Mouse (Mus musculus): Measurements from ENCODE around the gene Timeless. TPM values are rescaled to one million over a fixed set of nuclear protein-coding genes. Genes with fewer than 3 reads are reported as not detected.

Timeless gene
- polyA plus RNA-seq (2015; fragmentation: Nextera tagmentation; extraction: Ambion mirVana) = 10.5 and 13.6 TPM in 2 replicates

DNA sequence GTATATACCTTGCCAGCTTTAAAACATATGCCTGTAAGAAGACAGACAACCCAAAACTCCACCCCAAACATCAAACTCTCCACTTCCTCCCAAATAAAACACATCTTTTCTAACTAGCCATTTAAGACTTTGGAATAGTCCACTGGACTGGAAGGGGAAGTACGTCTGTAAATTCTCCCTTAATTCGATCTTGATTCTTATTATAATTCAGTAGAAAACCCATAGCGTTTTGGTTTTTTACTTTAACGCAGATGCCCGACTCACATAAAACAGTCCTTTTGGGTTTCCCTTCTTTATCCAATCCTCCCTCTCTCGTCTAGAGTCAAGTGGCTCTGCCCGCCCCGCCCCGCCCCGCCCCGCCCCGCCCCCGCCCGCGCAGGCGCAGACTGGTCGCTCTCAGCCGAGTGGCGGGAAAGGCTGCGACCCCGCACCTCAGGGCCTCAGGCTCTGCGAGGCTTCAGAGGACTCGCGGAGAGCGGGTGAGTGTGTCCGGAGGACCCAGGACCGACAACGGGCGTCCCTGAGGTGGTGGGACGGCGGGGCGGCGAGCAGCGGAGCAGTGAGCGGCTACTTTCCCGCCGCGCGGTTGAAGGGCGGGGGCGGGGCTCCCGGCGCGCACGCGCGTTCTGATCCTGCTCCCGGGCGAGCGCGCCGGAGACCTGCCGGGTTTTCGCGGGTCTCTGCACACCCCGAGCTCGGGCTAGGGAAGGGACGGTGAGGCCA is at the start of gene Timeless:
Timeless (plus strand) TSS at position 369 of the 723 bp plus-strand sequence.

GRCm38 (mm10) chr10:128194024-128194550 is 37.8 kb upstream of the Timeless start, which contains the start of gene Gls2:
Gls2 (plus strand) TSS chr10:128194457.

GRCm38 (mm10) chr10:128211390-128212108 is 20.3 kb upstream of the Timeless start, which contains the start of gene Spryd4:
Spryd4 (minus strand) TSS chr10:128211807.

DNA sequence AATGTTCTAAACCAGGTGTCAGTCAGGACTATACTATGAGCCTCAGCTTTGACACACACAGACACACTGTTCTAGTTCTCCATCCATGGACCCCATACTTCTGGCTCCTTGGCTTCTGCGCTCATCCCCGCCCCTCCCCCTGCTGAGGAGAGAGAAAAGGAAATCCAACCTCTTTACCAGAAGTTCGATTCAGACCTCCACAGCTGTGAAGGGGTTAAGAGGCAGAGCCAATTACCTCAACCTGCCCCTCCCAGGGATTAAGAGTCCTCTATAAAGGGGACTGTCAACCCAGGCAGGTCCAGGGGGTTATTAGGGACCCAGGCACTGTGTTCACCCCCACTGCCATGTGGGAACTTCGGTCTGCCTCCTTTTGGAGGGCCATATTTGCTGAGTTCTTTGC is 6.3 kb upstream of the Timeless start, which contains the start of gene Mip:
Mip (plus strand) TSS at position 301 of the 400 bp plus-strand sequence.

GRCm38 (mm10) chr10:128253677-128254255 is 21.9 kb downstream of the Timeless start, which contains the start of gene Apon:
Apon (plus strand) TSS chr10:128254096.

GRCm38 (mm10) chr10:128268371-128268770 is 36.5 kb downstream of the Timeless start, which contains the start of gene Apof:
Apof (plus strand) TSS chr10:128268671.

DNA sequence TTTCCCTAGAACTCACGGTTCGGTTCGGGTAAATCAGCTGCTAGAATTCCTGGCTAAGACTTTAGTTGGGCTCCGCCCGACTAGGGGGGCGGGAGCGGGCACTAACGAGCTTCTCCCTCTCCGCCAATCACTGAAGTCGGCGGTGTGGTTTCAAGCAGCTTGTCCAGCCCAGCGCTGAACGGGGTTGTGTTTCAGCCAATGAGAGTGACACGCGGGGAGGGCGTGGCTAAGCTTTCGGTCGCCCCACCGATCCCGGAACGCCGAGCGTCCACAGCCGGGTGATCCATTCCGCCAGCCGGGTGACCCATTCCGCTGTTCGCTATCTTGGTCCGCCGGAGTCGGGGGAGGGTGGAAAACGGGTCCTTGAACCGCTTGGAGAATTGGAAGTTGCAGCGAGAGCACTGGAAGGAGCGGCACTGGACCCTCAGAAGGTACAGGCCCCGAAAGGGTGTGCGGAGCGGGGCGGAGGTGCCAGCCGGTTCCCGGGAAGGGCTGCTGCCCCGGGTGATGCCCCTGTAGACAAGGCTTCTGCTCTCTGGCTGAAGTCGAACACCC is 38.5 kb downstream of the Timeless start, which contains the start of gene Stat2:
Stat2 (plus strand) TSS at position 273 of the 555 bp plus-strand sequence.

GRCm38 (mm10) chr10:128298702-128299171 is 66.9 kb downstream of the Timeless start, which contains the start of gene Il23a:
Il23a (minus strand) TSS chr10:128298752.

Other genes with a start within 250 kb of the Timeless start
- gene Hsd17b6, start 224.5 kb upstream of the Timeless start, polyA plus RNA-seq (2015; fragmentation: Nextera tagmentation; extraction: Ambion mirVana) = not detected in 2 replicates
- 18.1 and 22.6 TPM in 2 replicates for gene Prim1, start 216.9 kb upstream of the Timeless start, polyA plus RNA-seq (2015; fragmentation: Nextera tagmentation; extraction: Ambion mirVana)
- 648 and 722 TPM in 2 replicates for gene Naca, start 196.5 kb upstream of the Timeless start, polyA plus RNA-seq (2015; fragmentation: Nextera tagmentation; extraction: Ambion mirVana)
- gene Ptges3, start 173.1 kb upstream of the Timeless start, polyA plus RNA-seq (2015; fragmentation: Nextera tagmentation; extraction: Ambion mirVana) = 280 and 335 TPM in 2 replicates
- gene Atp5b, start 148.8 kb upstream of the Timeless start, polyA plus RNA-seq (2015; fragmentation: Nextera tagmentation; extraction: Ambion mirVana) = 2,155 and 2,375 TPM in 2 replicates
- 6.9 and 7.2 TPM in 2 replicates for gene Baz2a, start 140.5 kb upstream of the Timeless start, polyA plus RNA-seq (2015; fragmentation: Nextera tagmentation; extraction: Ambion mirVana)
- 28.2 and 31.3 TPM in 2 replicates for gene Rbms2, start 51.8 kb upstream of the Timeless start, polyA plus RNA-seq (2015; fragmentation: Nextera tagmentation; extraction: Ambion mirVana)
- gene Gls2, start 37.6 kb upstream of the Timeless start, polyA plus RNA-seq (2015; fragmentation: Nextera tagmentation; extraction: Ambion mirVana) = 0.37 and 0.49 TPM in 2 replicates
- gene Spryd4, start 20.3 kb upstream of the Timeless start, polyA plus RNA-seq (2015; fragmentation: Nextera tagmentation; extraction: Ambion mirVana) = 20.3 and 21.2 TPM in 2 replicates
- not detected in 2 replicates for gene Mip, start 6.2 kb upstream of the Timeless start, polyA plus RNA-seq (2015; fragmentation: Nextera tagmentation; extraction: Ambion mirVana)
- 0.12 TPM in 1 of 2 replicates, not detected in the other for gene Apon, start 22.0 kb downstream of the Timeless start, polyA plus RNA-seq (2015; fragmentation: Nextera tagmentation; extraction: Ambion mirVana)
- 0.46 and 1.4 TPM in 2 replicates for gene Apof, start 36.6 kb downstream of the Timeless start, polyA plus RNA-seq (2015; fragmentation: Nextera tagmentation; extraction: Ambion mirVana)
- 10.9 and 12.7 TPM in 2 replicates for gene Stat2, start 38.5 kb downstream of the Timeless start, polyA plus RNA-seq (2015; fragmentation: Nextera tagmentation; extraction: Ambion mirVana)
- gene Il23a, start 66.7 kb downstream of the Timeless start, polyA plus RNA-seq (2015; fragmentation: Nextera tagmentation; extraction: Ambion mirVana) = not detected in 2 replicates
- gene Pan2, start 71.3 kb downstream of the Timeless start, polyA plus RNA-seq (2015; fragmentation: Nextera tagmentation; extraction: Ambion mirVana) = 11.6 and 12.1 TPM in 2 replicates
- 170 and 182 TPM in 2 replicates for gene Cnpy2, start 90.4 kb downstream of the Timeless start, polyA plus RNA-seq (2015; fragmentation: Nextera tagmentation; extraction: Ambion mirVana)
- gene Cs, start 105.7 kb downstream of the Timeless start, polyA plus RNA-seq (2015; fragmentation: Nextera tagmentation; extraction: Ambion mirVana) = 150 and 164 TPM in 2 replicates
- 16.9 TPM in 2 replicates for gene Coq10a, start 136.9 kb downstream of the Timeless start, polyA plus RNA-seq (2015; fragmentation: Nextera tagmentation; extraction: Ambion mirVana)
- 6.7 and 7.2 TPM in 2 replicates for gene Ankrd52, start 145.1 kb downstream of the Timeless start, polyA plus RNA-seq (2015; fragmentation: Nextera tagmentation; extraction: Ambion mirVana)
- 0.06 TPM in 1 of 2 replicates, not detected in the other for gene Slc39a5, start 169.2 kb downstream of the Timeless start, polyA plus RNA-seq (2015; fragmentation: Nextera tagmentation; extraction: Ambion mirVana)
- 51.6 and 55.2 TPM in 2 replicates for gene Nabp2, start 179.4 kb downstream of the Timeless start, polyA plus RNA-seq (2015; fragmentation: Nextera tagmentation; extraction: Ambion mirVana)
- gene Rnf41, start 179.6 kb downstream of the Timeless start, polyA plus RNA-seq (2015; fragmentation: Nextera tagmentation; extraction: Ambion mirVana) = 26.1 and 26.5 TPM in 2 replicates
- 25.9 and 32.1 TPM in 2 replicates for gene Smarcc2, start 227.2 kb downstream of the Timeless start, polyA plus RNA-seq (2015; fragmentation: Nextera tagmentation; extraction: Ambion mirVana)

Data from urinary bladder, postnatal 0 days (tissue).